Mouse (Mus musculus) spleen, adult 2 months (tissue): Measurements from ENCODE around the gene Tbc1d24.

Source experiments
- CTCF ChIP-seq: fragments of 200-500 bp; IDR thresholded peaks from 2 replicates; pipeline ENCODE4 v1.5.1; 2011; ENCODE audit warnings: mild to moderate bottlenecking, inconsistent platforms; ENCODE audit not compliant: insufficient read depth, insufficient read length, insufficient replicate concordance; ENCODE audit errors: extremely low read depth
- POLR2A ChIP-seq: fragments of 200-500 bp; IDR thresholded peaks from 2 replicates; pipeline ENCODE4 v1.6.1; 2011; ENCODE audit warnings: low read depth, low read length, inconsistent platforms

GRCm38 (mm10) chr17:24139968-24140367 is 65.4 kb downstream of the Tbc1d24 start:
- TF ChIP-seq POLR2A (no peak), CTCF (no peak)
